Mouse (Mus musculus) midbrain, embryonic 10.5 days (tissue): ENCODE measurements at regions not wholly inside any gene's neighbourhood (a gene's known extent, or its start where the extent isn't known, plus 50 kb on each side); places are given as distances from the start of the nearest gene placed in this dataset.

Experiments used
- DNase-seq: peaks from one replicate; pipeline ENCODE4 v3.0.0-alpha.2; 2017; ENCODE audit warnings: low spot score
- H3K27ac ChIP-seq: fragments of 300-500 bp; sonication (generic); replicated peaks from 2 replicates; pipeline ENCODE4 v1.5.1; 2016; ENCODE audit warnings: mild to moderate bottlenecking
- H3K27me3 ChIP-seq: fragments of 300-500 bp; sonication (generic); 2 replicates; pipeline ENCODE4 v1.6.1; 2016; ENCODE audit warnings: low read depth, mild to moderate bottlenecking; ENCODE audit not compliant: poor library complexity, severe bottlenecking
- H3K36me3 ChIP-seq: fragments of 300-500 bp; sonication (generic); 2 replicates; pipeline ENCODE4 v1.6.1; 2016; ENCODE audit warnings: mild to moderate bottlenecking, moderate library complexity
- H3K4me1 ChIP-seq: fragments of 300-500 bp; sonication (generic); 2 replicates; pipeline ENCODE4 v1.6.1; 2016
- H3K4me3 ChIP-seq: fragments of 300-500 bp; sonication (generic); 2 replicates; pipeline ENCODE4 v1.5.1; 2016; ENCODE audit warnings: mild to moderate bottlenecking, moderate library complexity
- H3K9me3 ChIP-seq: fragments of 300-500 bp; sonication (generic); replicated peaks from 2 replicates; pipeline ENCODE4 v1.6.1; 2016; ENCODE audit warnings: mild to moderate bottlenecking
- WGBS: fragments of 180-500 bp; shearing (Covaris S2); methylation state at CpG from one replicate; pipeline ENCODE4 v1.1.7; 2016; 5-methylcytosine and 5-hydroxymethylcytosine counted together

- Histone ChIP-seq H3K4me1 (peaks cover 47% of the 10 kb centered on the region), H3K4me3 (no peak overlapping the region), H3K36me3 (no peaks in the 10 kb centered on the region), H3K9me3 (no peaks in the 10 kb centered on the region), H3K27ac (peak overlapping the region; percentile 42; the same call in 1 of the 2 replicates), H3K27me3 (peaks cover 48% of the 10 kb centered on the region)
- peak; percentile 56 for DNase-seq
- WGBS: 36% methylated on average over 4 of the region's 4 CpGs
These were observed 70.0 kb upstream of the Aldh1b1 start for GRCm38 (mm10) chr4:45728825-45729224.

GRCm38 (mm10) chr4:45727915-45728314, 70.9 kb upstream of the Aldh1b1 start:
- Histone ChIP-seq H3K27me3 (peaks cover 50% of the 10 kb centered on the region), H3K9me3 (no peaks in the 10 kb centered on the region), H3K4me3 (no peak overlapping the region), H3K4me1 (peaks cover 47% of the 10 kb centered on the region), H3K27ac (no peak overlapping the region; the same call in 1 of the 2 replicates), H3K36me3 (no peaks in the 10 kb centered on the region)
- WGBS: 85% methylated on average over 5 of the region's 5 CpGs
- no peak for DNase-seq

GRCm38 (mm10) chr4:45727474-45727873, 71.3 kb upstream of the Aldh1b1 start:
- Histone ChIP-seq H3K27me3 (peaks cover 50% of the 10 kb centered on the region), H3K36me3 (no peaks in the 10 kb centered on the region), H3K27ac (no peak overlapping the region; the same call in 1 of the 2 replicates), H3K9me3 (no peaks in the 10 kb centered on the region), H3K4me1 (peaks cover 47% of the 10 kb centered on the region), H3K4me3 (no peak overlapping the region)
- no peak for DNase-seq
- 56% methylated on average over 9 of the region's 9 CpGs for WGBS

- Histone ChIP-seq H3K4me1 (peaks cover 47% of the 10 kb centered on the region), H3K9me3 (no peaks in the 10 kb centered on the region), H3K27ac (no peak overlapping the region)
These were observed 72.0 kb upstream of the Aldh1b1 start for GRCm38 (mm10) chr4:45726783-45727182.

GRCm38 (mm10) chr4:45725055-45725910, 73.5 kb upstream of the Aldh1b1 start:
- no peak for DNase-seq
- 82% methylated on average over 16 of the region's 16 CpGs for WGBS

More at GRCm38 (mm10) chr4:45726783-45727182, 72.0 kb upstream of the Aldh1b1 start:
- no peak for DNase-seq
- Histone ChIP-seq H3K27me3 (peaks cover 50% of the 10 kb centered on the region), H3K36me3 (no peaks in the 10 kb centered on the region), H3K4me3 (no peak overlapping the region)
- 91% methylated on average over 5 of the region's 5 CpGs for WGBS

GRCm38 (mm10) chr4:45720352-45720751, 78.5 kb upstream of the Aldh1b1 start:
- peaks cover 6% of the 10 kb centered on the region for H3K4me1 ChIP-seq
- DNase-seq: no peak
- peaks cover 15% of the 10 kb centered on the region; the same call in 1 of the 2 replicates for H3K27me3 ChIP-seq
- no peak overlapping the region for H3K27ac ChIP-seq
- no peaks in the 10 kb centered on the region for H3K9me3 ChIP-seq
- H3K36me3 ChIP-seq: no peaks in the 10 kb centered on the region
- WGBS: 66% methylated on average over 5 of the region's 5 CpGs
- no peak overlapping the region for H3K4me3 ChIP-seq

More at GRCm38 (mm10) chr4:45725055-45725910, 73.5 kb upstream of the Aldh1b1 start:
- H3K9me3 ChIP-seq: no peaks in the 10 kb centered on the region
- H3K27ac ChIP-seq: no peak overlapping the region
- peaks cover 43% of the 10 kb centered on the region for H3K27me3 ChIP-seq
- peaks cover 34% of the 10 kb centered on the region for H3K4me1 ChIP-seq
- H3K36me3 ChIP-seq: no peaks in the 10 kb centered on the region
- no peak overlapping the region for H3K4me3 ChIP-seq

GRCm38 (mm10) chr4:45719564-45719963, 79.3 kb upstream of the Aldh1b1 start:
- WGBS: 70% methylated on average over 3 of the region's 3 CpGs
- Histone ChIP-seq H3K4me3 (no peak overlapping the region), H3K36me3 (no peaks in the 10 kb centered on the region), H3K9me3 (no peaks in the 10 kb centered on the region), H3K27ac (peak overlapping the region; percentile 49; the same call in 1 of the 2 replicates), H3K27me3 (peaks cover 10% of the 10 kb centered on the region; the same call in 1 of the 2 replicates), H3K4me1 (peaks cover 6% of the 10 kb centered on the region)
- no peak for DNase-seq

GRCm38 (mm10) chr4:45715878-45716277, 82.9 kb upstream of the Aldh1b1 start:
- peaks cover 19% of the 10 kb centered on the region for H3K4me1 ChIP-seq
- H3K36me3 ChIP-seq: no peaks in the 10 kb centered on the region
- no peak overlapping the region for H3K4me3 ChIP-seq
- H3K9me3 ChIP-seq: no peaks in the 10 kb centered on the region
- no peak for DNase-seq
- H3K27ac ChIP-seq: no peak overlapping the region
- H3K27me3 ChIP-seq: peaks cover 1% of the 10 kb centered on the region; the same call in 1 of the 2 replicates
- 80% methylated on average over 1 of the region's 1 CpGs for WGBS

GRCm38 (mm10) chr4:45713837-45714508, 84.8 kb upstream of the Aldh1b1 start:
- H3K9me3 ChIP-seq: no peaks in the 10 kb centered on the region
- peaks cover 10% of the 10 kb centered on the region for H3K27me3 ChIP-seq
- peaks cover 13% of the 10 kb centered on the region for H3K4me1 ChIP-seq
- H3K27ac ChIP-seq: peak overlapping the region; percentile 63
- no peak for DNase-seq
- H3K36me3 ChIP-seq: no peaks in the 10 kb centered on the region
- 10% methylated on average over 10 of the region's 10 CpGs for WGBS
- no peak overlapping the region for H3K4me3 ChIP-seq

GRCm38 (mm10) chr4:45713046-45713706, 85.6 kb upstream of the Aldh1b1 start:
- H3K27ac ChIP-seq: no peak overlapping the region

GRCm38 (mm10) chr4:45703997-45704396, 94.8 kb upstream of the Aldh1b1 start:
- Histone ChIP-seq H3K4me3 (no peak overlapping the region), H3K4me1 (peaks cover 3% of the 10 kb centered on the region; the same call in 1 of the 2 replicates), H3K9me3 (peaks cover 6% of the 10 kb centered on the region), H3K27ac (no peak overlapping the region), H3K27me3 (no peaks in the 10 kb centered on the region; the same call in 1 of the 2 replicates), H3K36me3 (no peaks in the 10 kb centered on the region)
- WGBS: 71% methylated on average over 7 of the region's 7 CpGs
- DNase-seq: no peak

More at GRCm38 (mm10) chr4:45713046-45713706, 85.6 kb upstream of the Aldh1b1 start:
- peaks cover 10% of the 10 kb centered on the region for H3K27me3 ChIP-seq
- H3K4me3 ChIP-seq: no peak overlapping the region
- H3K36me3 ChIP-seq: no peaks in the 10 kb centered on the region
- peaks cover 13% of the 10 kb centered on the region for H3K4me1 ChIP-seq
- no peak for DNase-seq
- no peaks in the 10 kb centered on the region for H3K9me3 ChIP-seq
- 72% methylated on average over 8 of the region's 8 CpGs for WGBS

GRCm38 (mm10) chr4:45699601-45700000, 99.2 kb upstream of the Aldh1b1 start:
- DNase-seq: no peak
- H3K4me1 ChIP-seq: peaks cover 3% of the 10 kb centered on the region; the same call in 1 of the 2 replicates
- H3K4me3 ChIP-seq: no peak overlapping the region
- H3K27me3 ChIP-seq: no peaks in the 10 kb centered on the region; the same call in 1 of the 2 replicates
- peaks cover 6% of the 10 kb centered on the region for H3K9me3 ChIP-seq
- WGBS: 81% methylated on average over 3 of the region's 3 CpGs
- H3K27ac ChIP-seq: no peak overlapping the region
- no peaks in the 10 kb centered on the region for H3K36me3 ChIP-seq
